Mouse (Mus musculus) limb, embryonic 11.5 days (tissue): ENCODE results near the gene Ptn. TPM values are rescaled to one million over a fixed set of nuclear protein-coding genes. Genes with fewer than 3 reads are reported as not detected.
A peak's percentile ranks its signal among the peaks of the same experiment; 100 is the strongest.

Source experiments
- ATAC-seq: fragments of 200-750 bp; cut with Nextera tagmentation; 2 replicates; pipeline ENCODE4 v1.8.0; 2017; ENCODE audit warnings: low read depth; ENCODE audit not compliant: insufficient number of reproducible peaks, low FRiP score, low TSS enrichment
- DNase-seq: peaks from one replicate; pipeline ENCODE4 v3.0.0-alpha.2; 2015; ENCODE audit warnings: low spot score
- H3K27ac ChIP-seq: fragments of 300-500 bp; sonication (generic); replicated peaks from 2 replicates; pipeline ENCODE4 v1.5.1; 2014; ENCODE audit warnings: low read depth, mild to moderate bottlenecking, low read length
- H3K27me3 ChIP-seq: fragments of 300-500 bp; sonication (generic); 2 replicates; pipeline ENCODE4 v1.6.1; 2014; ENCODE audit warnings: mild to moderate bottlenecking, low read length, mixed read lengths; ENCODE audit not compliant: control insufficient read depth, insufficient read depth
- H3K36me3 ChIP-seq: fragments of 300-500 bp; sonication (generic); 2 replicates; pipeline ENCODE4 v1.6.1; 2014; ENCODE audit warnings: mild to moderate bottlenecking, low read length, moderate library complexity, mixed read lengths; ENCODE audit not compliant: control insufficient read depth, insufficient read depth
- H3K4me1 ChIP-seq: fragments of 300-500 bp; sonication (generic); 2 replicates; pipeline ENCODE4 v1.6.1; 2014; ENCODE audit warnings: low read length, mixed read lengths; ENCODE audit not compliant: control insufficient read depth, insufficient read depth
- H3K4me2 ChIP-seq: fragments of 300-500 bp; sonication (generic); 2 replicates; pipeline ENCODE4 v1.6.1; 2014; ENCODE audit warnings: low read depth, mild to moderate bottlenecking, moderate library complexity; ENCODE audit not compliant: severe bottlenecking
- H3K4me3 ChIP-seq: fragments of 300-500 bp; sonication (generic); 2 replicates; pipeline ENCODE4 v1.5.1; 2014; ENCODE audit warnings: low read depth, low read length
- H3K9ac ChIP-seq: fragments of 300-500 bp; sonication (generic); 2 replicates; pipeline ENCODE4 v1.6.1; 2014; ENCODE audit warnings: mild to moderate bottlenecking, low read length
- H3K9me3 ChIP-seq: fragments of 300-500 bp; sonication (generic); 2 replicates; pipeline ENCODE4 v1.6.1; 2016; ENCODE audit warnings: low read length; ENCODE audit not compliant: control insufficient read depth
- WGBS: fragments of 180-500 bp; shearing (Covaris S2); extraction: QIAGEN DNeasy Blood & Tissue Kit; methylation state at CpG from one replicate; pipeline ENCODE4 v1.1.7; 2014; 5-methylcytosine and 5-hydroxymethylcytosine counted together
- polyA plus RNA-seq: library from polyadenylated mRNA; unstranded; fragments of >200 nt; fragmentation: Nextera tagmentation; extraction: Ambion mirVana; gene quantifications from 2 replicates; pipeline ENCODE4 v1.2.1, GENCODE M21; 2014

Ptn gene
- polyA plus RNA-seq, 1 experiment from 2014 or later: 623 TPM

- Histone ChIP-seq H3K4me2 (no peak overlapping the region), H3K27me3 (no peaks in the 10 kb centered on the region), H3K9me3 (no peaks in the 10 kb centered on the region), H3K9ac (no peak overlapping the region), H3K4me3 (no peak overlapping the region), H3K27ac (no peak overlapping the region), H3K36me3 (no peaks in the 10 kb centered on the region), H3K4me1 (peaks cover 19% of the 10 kb centered on the region)
- 54% methylated on average over 12 of the region's 12 CpGs for WGBS
- no peak for ATAC-seq
- no peak for DNase-seq
Observed at GRCm38 (mm10) chr6:36788576-36789191, 21.3 kb downstream of the Ptn start.

DNA sequence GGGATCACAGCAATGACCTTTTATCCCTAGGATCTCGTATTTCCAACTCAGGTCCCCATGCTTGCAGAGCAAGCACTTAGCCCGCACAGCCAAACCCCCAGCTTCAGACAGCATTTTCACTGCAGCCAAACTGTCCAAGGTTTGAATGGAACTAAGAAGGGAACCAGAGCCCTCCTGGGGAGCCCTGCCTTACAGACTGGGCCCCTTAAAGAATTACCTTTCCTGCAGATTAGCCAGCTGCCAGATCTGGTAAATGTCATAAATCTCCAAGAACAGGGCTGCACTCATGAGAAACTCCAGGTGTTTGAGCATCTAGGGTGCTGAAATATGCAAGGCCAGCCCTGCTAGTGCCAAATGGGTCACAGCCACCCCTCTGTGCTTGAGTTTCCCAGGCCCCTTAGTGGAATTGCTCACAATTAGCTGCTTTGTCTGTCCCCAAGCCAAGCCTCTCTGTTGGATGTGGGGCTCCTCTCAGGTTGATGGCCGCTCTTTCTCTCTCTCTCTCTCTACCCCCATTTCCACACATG is 25.3 kb downstream of the Ptn start:
- ATAC-seq (peak; percentile 86), DNase-seq (peak; percentile 58)
- H3K9me3 ChIP-seq: no peaks in the 10 kb centered on the region
- WGBS: 12% methylated on average over 3 of the region's 3 CpGs
- H3K4me1 ChIP-seq: peaks cover 19% of the 10 kb centered on the region
- peak overlapping the region; percentile 58 for H3K27ac ChIP-seq
- no peak overlapping the region for H3K9ac ChIP-seq
- no peak overlapping the region for H3K4me3 ChIP-seq
- H3K36me3 ChIP-seq: 0 out of 2 replicates have a peak, but pooled peaks cover 2% of the 10 kb centered on the region
- no peak overlapping the region for H3K4me2 ChIP-seq
- no peaks in the 10 kb centered on the region for H3K27me3 ChIP-seq

GRCm38 (mm10) chr6:36782481-36782880 is 27.5 kb downstream of the Ptn start:
- WGBS: 85% methylated on average over 4 of the region's 4 CpGs
- no peak overlapping the region for H3K9ac ChIP-seq
- ATAC-seq (no peak), DNase-seq (no peak)
- H3K4me2 ChIP-seq: no peak overlapping the region
- no peaks in the 10 kb centered on the region for H3K27me3 ChIP-seq
- H3K4me3 ChIP-seq: no peak overlapping the region
- 0 out of 2 replicates have a peak, but pooled peaks cover 2% of the 10 kb centered on the region for H3K36me3 ChIP-seq
- H3K4me1 ChIP-seq: peaks cover 11% of the 10 kb centered on the region
- no peaks in the 10 kb centered on the region for H3K9me3 ChIP-seq
- H3K27ac ChIP-seq: no peak overlapping the region

DNA sequence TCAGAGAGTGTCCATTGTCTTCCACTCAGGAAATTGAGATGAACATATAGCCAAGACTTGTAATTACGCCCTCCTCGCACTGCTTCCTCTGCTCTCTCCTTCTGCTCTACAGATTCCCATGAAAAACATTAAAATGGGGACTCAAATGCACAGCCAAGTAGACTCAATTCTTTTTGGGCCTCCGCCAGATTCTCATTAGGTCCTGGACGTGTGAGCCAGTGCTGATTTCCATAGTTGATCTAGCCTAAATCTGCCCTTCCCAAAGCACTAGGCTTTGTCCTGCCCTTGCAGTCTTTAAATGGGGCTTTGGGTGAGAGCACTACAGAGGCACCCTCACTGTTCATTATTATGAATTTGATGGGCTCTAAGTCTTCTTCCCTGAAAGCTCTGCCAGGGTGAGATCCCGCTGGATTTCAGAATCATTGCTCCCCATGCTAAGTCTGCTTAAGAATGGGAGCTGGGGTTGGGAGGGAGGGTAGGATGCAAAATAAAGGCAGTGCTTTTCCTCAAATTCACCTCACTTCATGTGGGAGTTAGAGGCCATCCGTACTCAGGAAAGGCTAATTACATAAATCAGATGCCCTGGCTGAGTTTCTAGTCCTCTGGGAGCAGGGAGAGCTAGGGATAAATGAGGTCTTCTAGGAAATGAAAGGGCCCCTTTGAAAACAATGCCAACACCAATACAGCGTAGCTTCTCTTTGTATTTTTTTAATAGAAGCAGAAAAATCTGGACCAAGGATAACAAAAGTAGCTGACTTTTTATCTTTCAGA is 32.3 kb downstream of the Ptn start:
- DNase-seq (no peak), ATAC-seq (no peak)
- WGBS: 72% methylated on average over 7 of the region's 7 CpGs

DNA sequence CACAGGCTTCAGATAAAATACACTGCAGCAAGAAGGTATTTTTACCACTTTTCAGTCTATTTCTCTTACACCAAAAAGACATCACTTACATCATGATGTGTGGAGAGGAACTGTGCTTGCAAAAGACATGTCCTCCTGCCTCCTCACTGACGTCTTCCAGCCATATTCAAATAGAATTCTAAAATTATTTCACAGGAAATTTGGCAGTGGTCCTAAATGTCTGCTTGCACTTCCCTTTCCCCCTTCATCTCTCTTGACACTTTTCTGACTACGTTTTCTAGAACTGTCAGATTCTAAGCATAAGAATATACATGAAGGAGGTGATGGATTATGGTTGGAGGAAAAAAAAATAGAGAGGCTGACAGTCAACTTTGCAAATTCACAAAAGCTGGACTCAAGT is 33.0 kb downstream of the Ptn start:
- no peak for ATAC-seq
- DNase-seq: no peak
- Histone ChIP-seq H3K36me3 (no peaks in the 10 kb centered on the region), H3K27me3 (no peaks in the 10 kb centered on the region), H3K4me2 (no peak overlapping the region), H3K4me1 (peaks cover 3% of the 10 kb centered on the region; the same call in 1 of the 2 replicates), H3K9me3 (no peaks in the 10 kb centered on the region), H3K4me3 (no peak overlapping the region), H3K9ac (no peak overlapping the region), H3K27ac (no peak overlapping the region)
- 67% methylated on average over 2 of the region's 2 CpGs for WGBS

More for the DNA sequence above, 32.3 kb downstream of the Ptn start:
- Histone ChIP-seq H3K4me2 (no peak overlapping the region), H3K4me1 (peaks cover 3% of the 10 kb centered on the region; the same call in 1 of the 2 replicates), H3K4me3 (no peak overlapping the region), H3K27me3 (no peaks in the 10 kb centered on the region), H3K9me3 (no peaks in the 10 kb centered on the region), H3K36me3 (0 out of 2 replicates have a peak, but pooled peaks cover 2% of the 10 kb centered on the region), H3K27ac (no peak overlapping the region), H3K9ac (no peak overlapping the region)

GRCm38 (mm10) chr6:36775647-36776360 is 34.2 kb downstream of the Ptn start:
- Histone ChIP-seq H3K9me3 (no peaks in the 10 kb centered on the region), H3K4me1 (peaks cover 3% of the 10 kb centered on the region; the same call in 1 of the 2 replicates), H3K4me3 (no peak overlapping the region), H3K4me2 (no peak overlapping the region), H3K9ac (no peak overlapping the region), H3K27me3 (no peaks in the 10 kb centered on the region), H3K27ac (no peak overlapping the region), H3K36me3 (no peaks in the 10 kb centered on the region)
- no peak for DNase-seq
- no peak for ATAC-seq
- WGBS: 84% methylated on average over 10 of the region's 10 CpGs

DNA sequence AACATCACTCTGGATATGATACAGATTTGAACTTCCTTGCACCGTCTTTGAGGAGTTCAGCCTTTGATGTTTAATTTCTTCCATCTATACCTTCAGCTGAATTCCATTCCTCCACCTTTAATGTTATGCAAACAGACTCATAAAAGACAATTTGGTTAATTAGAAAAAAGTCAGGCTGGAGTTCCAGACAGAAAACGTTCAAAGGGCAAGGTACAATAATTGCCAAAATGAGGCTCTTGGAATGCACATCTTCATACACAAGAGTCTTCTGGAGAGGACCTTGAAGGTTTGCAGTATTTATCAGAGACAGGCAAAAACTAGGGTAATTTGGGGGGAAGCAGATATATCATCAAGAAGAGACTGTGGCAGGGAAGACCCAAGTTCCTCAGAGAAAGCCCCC is 37.5 kb downstream of the Ptn start:
- peaks cover 3% of the 10 kb centered on the region; the same call in 1 of the 2 replicates for H3K4me1 ChIP-seq

GRCm38 (mm10) chr6:36769012-36769411 is 41.0 kb downstream of the Ptn start:
- WGBS: 89% methylated on average over 3 of the region's 3 CpGs

More for the DNA sequence above, 37.5 kb downstream of the Ptn start:
- Histone ChIP-seq H3K9me3 (no peaks in the 10 kb centered on the region), H3K4me3 (no peak overlapping the region), H3K4me2 (no peak overlapping the region), H3K36me3 (no peaks in the 10 kb centered on the region; the same call in 1 of the 2 replicates), H3K27me3 (no peaks in the 10 kb centered on the region), H3K9ac (no peak overlapping the region), H3K27ac (no peak overlapping the region)
- 72% methylated on average over 2 of the region's 2 CpGs for WGBS
- ATAC-seq (no peak), DNase-seq (no peak)

More at GRCm38 (mm10) chr6:36769012-36769411, 41.0 kb downstream of the Ptn start:
- Histone ChIP-seq H3K4me1 (no peaks in the 10 kb centered on the region), H3K36me3 (no peaks in the 10 kb centered on the region; the same call in 1 of the 2 replicates), H3K27me3 (no peaks in the 10 kb centered on the region), H3K9me3 (no peaks in the 10 kb centered on the region), H3K27ac (no peak overlapping the region), H3K9ac (no peak overlapping the region), H3K4me2 (no peak overlapping the region), H3K4me3 (no peak overlapping the region)
- DNase-seq: no peak
- ATAC-seq: no peak
